Mouse (Mus musculus): Measurements from ENCODE around the gene 1700019A02Rik. TPM values are rescaled to one million over a fixed set of nuclear protein-coding genes. Genes with fewer than 3 reads are reported as not detected.

1700019A02Rik gene
- not detected in 2 replicates for polyA plus RNA-seq (2012; rRNA removed)

GRCm38 (mm10) chr1:53187536-53187935, at the start of gene 1700019A02Rik:
Gene 1700019A02Rik, minus strand, starts transcription at chr1:53187636.

Other genes with a start within 250 kb of the 1700019A02Rik start
- 3.4 and 4.2 TPM in 2 replicates for gene 1700019D03Rik, start 167.5 kb downstream of the 1700019A02Rik start, polyA plus RNA-seq (2012; rRNA removed)
- gene Mstn, start 126.0 kb downstream of the 1700019A02Rik start, polyA plus RNA-seq (2012; rRNA removed) = 0.57 and 0.76 TPM in 2 replicates
- 2.9 and 3.6 TPM in 2 replicates for gene Pms1, start 109.4 kb upstream of the 1700019A02Rik start, polyA plus RNA-seq (2012; rRNA removed)
- 30.1 and 33.8 TPM in 2 replicates for gene Ormdl1, start 109.5 kb upstream of the 1700019A02Rik start, polyA plus RNA-seq (2012; rRNA removed)
- 0.95 and 1.2 TPM in 2 replicates for gene Gm28778, start 109.5 kb upstream of the 1700019A02Rik start, polyA plus RNA-seq (2012; rRNA removed)
- gene Osgepl1, start 126.0 kb upstream of the 1700019A02Rik start, polyA plus RNA-seq (2012; rRNA removed) = 16.4 and 17.0 TPM in 2 replicates
- gene Asdurf, start 165.0 kb upstream of the 1700019A02Rik start, polyA plus RNA-seq (2012; rRNA removed) = not detected in 2 replicates
- 0.71 and 1.0 TPM in 2 replicates for gene Gm28551, start 165.0 kb upstream of the 1700019A02Rik start, polyA plus RNA-seq (2012; rRNA removed)
- gene Asnsd1, start 165.1 kb upstream of the 1700019A02Rik start, polyA plus RNA-seq (2012; rRNA removed) = 26.3 and 27.1 TPM in 2 replicates

All from central nervous system, embryonic 18 days (tissue).